Mouse (Mus musculus): Measurements from ENCODE around the gene Mcm6.

Gene Mcm6

DNA sequence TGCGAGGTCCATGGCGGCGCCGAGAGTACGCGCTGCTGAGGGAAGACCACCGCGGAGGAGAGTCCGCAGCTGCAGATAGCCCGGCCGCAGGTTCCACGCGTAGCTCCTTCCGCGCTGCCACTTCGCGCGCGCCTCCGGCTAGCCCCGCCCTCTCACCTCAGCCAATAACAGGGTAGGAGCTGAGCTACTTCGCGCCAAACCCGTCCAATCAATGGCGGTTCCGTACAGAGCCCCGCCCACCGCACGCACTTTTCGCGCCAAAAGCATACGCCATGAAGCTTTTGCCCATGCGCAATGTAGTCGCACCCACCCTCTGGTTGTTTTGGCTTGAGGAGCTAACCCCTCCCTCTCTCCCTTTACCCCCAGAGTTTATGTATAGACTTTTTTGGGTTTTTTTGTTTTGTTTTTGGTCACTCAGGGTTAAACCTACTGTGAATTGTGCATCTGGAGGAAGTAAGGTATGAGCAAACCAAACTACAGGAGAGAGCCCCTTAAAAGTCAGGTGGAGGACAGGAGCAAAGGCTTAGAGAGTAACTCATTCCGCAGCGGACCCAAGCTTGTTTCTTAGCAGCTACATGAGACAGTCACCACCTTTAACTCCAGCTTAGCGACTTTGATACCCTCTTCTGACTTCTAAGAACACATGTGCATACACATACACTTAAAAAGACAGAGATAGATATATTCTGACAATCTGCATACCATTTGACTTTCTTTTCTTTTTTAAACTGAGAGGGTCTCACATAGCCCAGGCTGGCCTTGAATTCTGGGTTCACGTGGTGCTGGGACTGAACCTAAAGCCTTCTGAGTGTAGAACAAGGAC lies at the start of gene Mcm6:
Gene Mcm6 (minus strand): TSS at position 111 of the 823 bp plus-strand sequence.
- peak; percentile 88 for DNase-seq (ENCODE audit: low spot score)

DNA sequence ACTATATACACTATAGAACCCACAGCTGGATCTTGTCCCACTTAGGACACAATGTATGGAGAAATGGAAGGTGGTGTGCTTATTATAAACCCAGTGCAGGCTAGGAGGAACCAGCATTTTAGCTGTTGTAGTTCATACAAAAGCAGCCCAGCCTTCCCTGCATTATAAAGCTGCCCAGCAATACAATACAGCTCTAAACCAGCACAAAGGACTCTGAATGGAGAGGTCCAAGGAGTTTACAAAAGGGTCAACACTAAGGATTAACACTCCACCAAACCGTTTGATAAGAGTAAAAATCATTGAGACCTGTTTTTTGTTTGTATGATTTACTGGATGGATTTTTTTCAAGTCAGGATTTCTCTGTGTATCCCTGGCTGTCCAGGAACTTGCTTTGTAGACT lies 47.4 kb upstream of the Mcm6 start:
- DNase-seq (ENCODE audit: low spot score): no peak

- DNase-seq (ENCODE audit: low spot score): no peak
Observed at GRCm38 (mm10) chr1:128405675-128406074, 46.2 kb upstream of the Mcm6 start.

DNA sequence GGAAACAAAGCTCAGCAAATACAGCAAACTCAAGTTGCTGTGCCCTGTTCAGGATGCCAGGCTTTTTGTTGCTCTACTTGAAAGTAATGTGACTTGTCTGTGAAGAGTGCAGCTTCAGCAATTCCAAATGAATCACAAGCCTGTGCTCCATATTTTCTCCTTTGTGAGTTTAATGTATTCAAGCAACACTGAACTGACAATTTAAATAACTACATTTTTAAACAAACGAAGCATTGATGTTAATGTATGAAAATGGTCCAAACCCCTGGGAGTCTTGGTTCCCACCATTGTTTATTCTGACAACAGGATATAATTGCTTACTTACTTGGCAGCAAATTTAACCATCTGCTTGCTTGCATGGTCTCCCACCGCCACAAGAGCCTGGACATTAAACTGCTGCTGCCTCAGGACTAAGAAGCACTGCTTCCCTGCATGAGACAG lies 45.6 kb upstream of the Mcm6 start:
- no peak for DNase-seq (ENCODE audit: low spot score)

DNA sequence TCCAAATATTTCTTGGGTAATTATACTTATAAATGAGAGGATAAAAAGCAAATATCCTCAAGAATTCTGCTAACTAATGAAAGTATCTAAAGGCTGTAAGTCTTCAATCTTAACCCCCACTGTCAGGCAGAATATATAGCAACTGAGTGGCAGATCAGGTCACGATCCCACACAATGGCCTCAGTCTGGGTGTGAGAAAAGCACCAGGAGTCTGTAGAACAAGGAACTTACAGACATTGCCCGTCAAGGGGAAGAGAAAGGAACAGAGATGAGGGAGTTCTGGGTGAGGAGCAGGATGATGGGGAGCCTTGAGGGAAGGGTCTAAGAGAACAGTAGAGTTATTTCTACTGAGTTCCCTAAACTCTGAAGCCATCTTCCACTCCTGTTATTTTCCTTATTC lies 41.5 kb upstream of the Mcm6 start:
- DNase-seq (ENCODE audit: low spot score): no peak

GRCm38 (mm10) chr1:128399941-128400915 lies 40.8 kb upstream of the Mcm6 start:
- no peak for DNase-seq (ENCODE audit: low spot score)

GRCm38 (mm10) chr1:128398738-128399445 lies 39.4 kb upstream of the Mcm6 start:
- no peak for DNase-seq (ENCODE audit: low spot score)

DNA sequence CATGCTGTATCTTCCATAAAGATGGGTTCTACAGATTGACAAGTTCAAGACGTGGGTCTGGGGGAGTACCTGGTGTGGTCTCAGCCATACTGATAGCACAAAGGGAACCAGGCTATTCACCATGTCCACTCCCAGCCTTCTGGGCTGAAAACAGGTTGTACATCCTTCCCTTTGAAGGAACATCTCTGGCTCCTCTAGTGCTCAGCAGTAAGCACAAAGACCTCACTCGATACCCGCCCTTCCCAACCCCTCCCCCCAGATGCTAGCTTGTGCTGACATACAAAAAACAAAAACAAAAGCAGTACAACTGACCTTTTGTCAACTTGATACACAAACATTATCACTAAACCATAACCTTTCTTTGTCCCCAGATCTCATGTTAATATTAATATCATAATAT lies 35.2 kb upstream of the Mcm6 start:
- DNase-seq (ENCODE audit: low spot score): no peak

DNA sequence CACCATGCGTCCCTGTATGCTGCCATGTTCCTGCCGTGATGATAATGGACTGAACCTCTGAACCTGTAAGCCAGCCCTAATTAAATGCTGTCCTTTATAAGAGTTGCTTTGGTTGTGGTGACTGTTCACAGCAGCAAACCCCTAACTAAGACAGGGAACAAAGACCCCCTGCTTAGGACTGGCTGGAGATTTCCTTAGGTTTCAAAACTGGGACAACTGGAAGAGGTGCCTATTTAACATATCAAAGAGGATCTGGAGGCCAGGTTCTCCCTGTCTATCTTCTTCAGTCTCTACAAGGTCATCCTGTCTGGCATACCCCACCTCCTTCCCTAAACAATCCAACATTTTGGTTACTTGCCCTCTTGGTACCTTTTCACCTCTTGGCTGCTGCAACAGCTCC lies 32.9 kb upstream of the Mcm6 start:
- no peak for DNase-seq (ENCODE audit: low spot score)

- no peak for DNase-seq (ENCODE audit: low spot score)
Observed at GRCm38 (mm10) chr1:128386487-128386886, 27.0 kb upstream of the Mcm6 start.

- DNase-seq (ENCODE audit: low spot score): no peak
Observed at GRCm38 (mm10) chr1:128376841-128377240, 17.4 kb upstream of the Mcm6 start.

DNA sequence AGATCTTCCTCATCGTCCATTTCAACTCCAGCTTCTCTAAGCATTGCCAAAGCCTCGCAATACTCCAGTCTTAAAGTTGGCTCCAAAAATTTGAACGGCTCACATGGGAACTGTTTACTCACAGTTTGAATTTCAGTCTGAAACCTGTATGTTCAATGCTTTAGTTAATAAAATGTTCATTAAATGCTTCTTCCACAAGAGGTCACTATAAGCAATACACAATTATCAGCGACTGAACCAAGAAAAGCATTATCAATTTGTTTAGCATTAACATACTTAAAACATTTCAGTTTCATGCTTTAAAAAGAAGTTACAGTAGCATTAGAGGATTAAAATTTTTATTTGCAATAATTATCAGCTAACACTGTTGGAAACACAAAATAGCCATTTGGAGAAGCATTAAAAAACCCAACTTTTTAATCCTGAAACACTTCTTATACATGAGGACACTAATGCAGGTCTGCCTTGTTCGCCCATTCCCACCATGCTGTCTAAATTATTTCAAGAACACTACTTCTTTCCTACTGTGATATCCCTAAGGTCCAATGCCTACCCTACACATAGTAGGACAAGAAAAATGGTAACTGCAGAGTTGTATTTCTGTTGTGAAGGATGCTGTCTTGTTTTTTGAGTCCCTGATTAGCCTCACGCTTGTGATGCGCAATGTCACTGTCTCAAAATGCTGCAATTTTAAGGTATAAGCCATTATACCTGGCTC lies 12.8 kb upstream of the Mcm6 start:
- no peak for DNase-seq (ENCODE audit: low spot score)

GRCm38 (mm10) chr1:128368732-128369441 lies 9.4 kb upstream of the Mcm6 start:
- DNase-seq (ENCODE audit: low spot score): peak; percentile 27

DNA sequence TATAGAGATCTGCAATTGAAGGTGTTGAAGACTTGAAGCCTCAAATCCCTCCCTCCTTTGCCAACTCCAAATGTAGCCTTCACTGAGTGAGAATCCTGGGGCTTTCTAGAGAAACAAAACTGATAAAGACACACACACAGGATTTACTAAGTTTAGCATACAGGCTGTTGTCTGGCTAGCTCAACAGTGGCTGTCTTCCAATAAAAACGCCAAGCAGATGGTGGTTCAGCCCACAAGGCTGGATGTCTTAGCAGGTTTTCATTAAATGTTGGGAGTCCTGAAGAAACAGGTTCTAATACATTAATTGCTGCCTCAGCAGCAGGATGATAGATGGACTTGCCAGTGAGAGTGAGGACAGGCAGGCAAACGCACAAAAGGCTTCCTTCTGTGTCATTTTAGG lies 1.1 kb upstream of the Mcm6 start:
- DNase-seq (ENCODE audit: low spot score): no peak

DNA sequence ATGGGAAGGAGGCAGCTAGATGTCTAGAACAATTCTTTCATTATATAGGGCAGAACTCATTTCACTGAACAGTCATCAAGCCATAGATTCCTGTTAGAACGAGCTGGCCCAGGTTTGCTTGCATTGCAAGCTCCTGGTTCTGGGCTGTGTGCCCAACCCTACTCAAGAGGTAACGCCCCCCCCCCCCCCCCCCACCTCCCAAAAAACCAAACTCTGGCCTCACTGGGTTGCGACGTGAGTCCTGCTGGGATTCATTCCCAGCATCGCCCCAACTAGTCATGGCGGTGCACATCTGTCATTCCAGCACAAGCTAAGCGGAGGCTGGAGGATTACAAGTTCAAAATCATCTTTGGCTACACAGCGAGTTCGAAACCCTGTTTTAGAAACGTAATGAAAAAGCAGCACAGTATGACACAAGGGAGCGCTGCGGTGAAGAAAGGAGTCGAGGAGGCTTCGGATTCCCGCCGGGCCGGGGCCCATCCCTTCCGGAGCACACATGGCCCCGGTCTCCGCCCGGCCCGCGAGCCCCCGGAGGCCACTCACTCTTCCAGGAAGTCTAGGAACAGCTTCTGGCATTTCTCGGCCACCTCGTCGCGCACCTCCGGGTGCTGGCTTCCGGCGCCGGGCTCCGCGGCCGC lies 429 bp downstream of the Mcm6 start:
- DNase-seq (ENCODE audit: low spot score): no peak

- DNase-seq (ENCODE audit: low spot score): no peak
Observed at GRCm38 (mm10) chr1:128358276-128358675, 1.2 kb downstream of the Mcm6 start.

DNA sequence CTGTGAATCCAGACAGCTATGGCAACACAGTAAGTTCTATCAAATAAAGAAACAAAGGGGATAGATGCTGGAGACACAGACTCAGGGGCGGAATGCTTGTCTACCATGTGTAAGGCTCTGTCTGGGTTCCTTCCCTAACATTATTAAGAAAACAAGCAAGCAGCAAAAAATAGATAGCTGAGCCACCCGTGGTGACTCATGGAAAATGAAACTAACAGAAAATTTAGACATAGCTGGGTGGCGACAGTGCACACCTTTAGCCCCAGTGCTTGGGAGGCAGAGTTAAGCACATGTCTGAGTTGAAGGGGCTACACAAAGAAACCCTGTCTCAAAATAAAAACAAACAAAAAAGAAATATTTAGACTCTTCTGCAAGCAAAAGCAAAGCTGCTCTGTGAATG lies 2.0 kb downstream of the Mcm6 start:
- DNase-seq (ENCODE audit: low spot score): no peak

GRCm38 (mm10) chr1:128353092-128353491 lies 6.4 kb downstream of the Mcm6 start:
- DNase-seq (ENCODE audit: low spot score): no peak

DNA sequence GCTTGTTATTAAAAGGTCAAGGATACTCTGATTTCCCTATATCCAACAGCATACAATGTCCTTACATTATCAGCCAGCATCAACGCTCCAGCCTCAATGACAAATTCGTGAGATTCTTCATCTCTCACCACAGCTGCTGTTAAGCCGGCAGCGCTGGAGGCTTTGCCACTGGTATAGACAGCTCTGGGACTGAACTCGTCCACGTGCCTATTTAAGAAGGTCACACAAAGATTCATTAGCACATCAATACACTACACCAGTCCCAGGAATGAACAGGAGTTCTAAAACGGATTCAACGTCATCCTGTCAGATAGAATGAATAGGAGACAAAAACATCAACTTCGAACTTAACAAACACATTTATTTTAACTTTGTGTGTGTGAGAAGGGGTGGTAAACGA lies 15.2 kb downstream of the Mcm6 start:
- DNase-seq (ENCODE audit: low spot score): no peak

- DNase-seq (ENCODE audit: low spot score): no peak
Observed at GRCm38 (mm10) chr1:128337708-128338320, 21.6 kb downstream of the Mcm6 start.
